Mouse (Mus musculus): ENCODE data around the gene Rbm28.
"Not testable (repeated sequence)": the region's sequence is repeated elsewhere in the genome, so short reads cannot be mapped to it uniquely, and the experiment has no call there.

Rbm28 gene

DNA sequence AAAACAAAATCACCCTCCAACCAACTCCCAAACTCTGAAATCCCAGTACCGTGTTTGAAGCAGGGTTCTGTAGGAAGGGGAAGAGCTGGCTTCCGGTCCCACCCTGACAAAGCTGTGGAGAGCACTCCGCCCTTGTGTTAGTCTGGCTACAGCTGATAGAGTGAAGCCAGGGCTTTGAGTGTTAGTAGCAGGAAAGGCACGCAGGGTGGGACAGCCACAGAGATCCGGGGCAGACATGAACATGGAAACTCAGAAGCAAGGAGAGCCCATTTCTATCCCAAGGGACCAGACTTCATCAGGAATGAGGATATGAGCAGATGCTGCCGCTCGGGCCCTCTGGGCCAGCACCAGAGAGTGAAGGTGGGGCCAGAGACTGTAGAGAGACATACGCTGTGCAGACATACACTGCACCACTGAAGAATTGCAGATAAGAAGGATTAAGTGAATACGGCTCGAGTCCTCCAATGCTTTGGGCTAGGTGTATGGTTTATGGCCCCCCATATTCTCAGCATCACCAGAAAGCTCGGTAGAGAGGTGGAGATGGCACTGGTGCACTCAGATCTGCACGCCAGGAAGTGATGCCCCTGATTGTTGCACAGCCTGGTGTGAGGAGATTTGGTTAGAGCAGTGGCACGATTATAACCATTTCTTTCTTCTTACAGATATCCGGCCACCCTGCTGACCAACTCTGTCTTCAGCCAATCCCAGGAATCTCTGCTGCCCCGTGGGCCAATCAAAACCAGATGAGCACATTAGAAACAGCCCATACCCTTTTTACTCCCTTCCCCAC, 29.4 kb upstream of the Rbm28 start:
- DNase-seq (ENCODE audit: low read depth, low spot score), result no peak

- DNase-seq (ENCODE audit: low read depth, low spot score), result no peak
Observed at GRCm38 (mm10) chr6:29187936-29188335, 23.1 kb upstream of the Rbm28 start.

- DNase-seq (ENCODE audit: low read depth, low spot score), result peak; percentile 74
Observed at GRCm38 (mm10) chr6:29179843-29180242, 15.0 kb upstream of the Rbm28 start.

- DNase-seq (ENCODE audit: low read depth, low spot score), result peak; percentile 50
Observed at GRCm38 (mm10) chr6:29178888-29179658, 14.3 kb upstream of the Rbm28 start, which contains the start of gene Prrt4. Gene Prrt4 (minus strand): TSS chr6:29179584.

DNA sequence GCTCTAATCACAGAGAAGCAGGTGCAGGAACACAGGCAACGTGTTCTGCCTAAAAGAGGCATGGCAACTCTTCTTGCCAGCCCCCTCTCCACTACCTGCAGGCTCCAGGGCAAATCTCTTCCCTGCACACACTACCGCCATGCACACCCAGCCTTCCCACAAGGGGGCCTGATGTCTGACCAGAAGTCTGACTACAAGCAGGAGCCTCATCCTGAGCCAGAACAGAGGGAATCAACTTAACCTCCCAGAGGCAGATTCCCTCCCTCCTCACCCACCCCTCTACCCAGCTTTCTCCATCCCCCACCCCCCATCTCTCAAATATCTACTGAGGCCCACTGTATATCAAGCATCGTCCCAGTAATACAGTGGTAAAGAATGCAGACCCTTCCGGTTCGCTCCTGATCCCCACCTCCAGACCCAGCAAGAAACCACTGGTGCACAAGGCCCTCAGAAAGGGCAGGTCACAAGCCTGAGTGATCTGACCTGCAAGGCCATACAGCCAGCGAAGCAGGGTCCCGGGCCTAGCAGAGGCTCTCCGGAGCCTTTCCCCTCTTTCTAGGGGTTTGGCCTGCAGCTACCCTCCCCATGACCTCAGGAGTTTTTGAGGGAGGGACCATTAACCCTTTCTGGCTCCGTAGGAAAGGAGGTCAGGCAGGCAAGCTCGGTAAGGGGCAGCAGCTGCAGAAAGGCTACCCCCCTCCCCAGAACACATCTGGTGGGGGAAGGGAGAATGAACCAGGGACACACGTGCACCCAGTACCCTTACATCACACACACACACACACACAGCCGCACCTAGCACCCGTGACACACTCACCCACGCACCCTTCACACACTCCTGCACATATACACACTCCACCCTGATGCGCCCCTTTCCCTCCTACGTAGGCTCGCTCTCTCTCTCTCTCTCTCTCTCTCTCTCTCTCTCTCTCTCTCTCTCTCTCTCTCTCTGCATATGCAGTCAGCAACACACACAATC, 13.4 kb upstream of the Rbm28 start:
- no peak for DNase-seq (ENCODE audit: low read depth, low spot score)

GRCm38 (mm10) chr6:29175113-29175512, 10.3 kb upstream of the Rbm28 start:
- DNase-seq (ENCODE audit: low read depth, low spot score), result no peak

- DNase-seq (ENCODE audit: low read depth, low spot score), result no peak
Observed at GRCm38 (mm10) chr6:29174368-29174767, 9.6 kb upstream of the Rbm28 start.

GRCm38 (mm10) chr6:29170952-29171388, 6.2 kb upstream of the Rbm28 start:
- no peak for DNase-seq (ENCODE audit: low read depth, low spot score)

- DNase-seq (ENCODE audit: low read depth, low spot score), result no peak
Observed at GRCm38 (mm10) chr6:29170063-29170921, 5.5 kb upstream of the Rbm28 start.

- DNase-seq (ENCODE audit: low read depth, low spot score), result no peak
Observed at GRCm38 (mm10) chr6:29169675-29170062, 4.9 kb upstream of the Rbm28 start.

DNA sequence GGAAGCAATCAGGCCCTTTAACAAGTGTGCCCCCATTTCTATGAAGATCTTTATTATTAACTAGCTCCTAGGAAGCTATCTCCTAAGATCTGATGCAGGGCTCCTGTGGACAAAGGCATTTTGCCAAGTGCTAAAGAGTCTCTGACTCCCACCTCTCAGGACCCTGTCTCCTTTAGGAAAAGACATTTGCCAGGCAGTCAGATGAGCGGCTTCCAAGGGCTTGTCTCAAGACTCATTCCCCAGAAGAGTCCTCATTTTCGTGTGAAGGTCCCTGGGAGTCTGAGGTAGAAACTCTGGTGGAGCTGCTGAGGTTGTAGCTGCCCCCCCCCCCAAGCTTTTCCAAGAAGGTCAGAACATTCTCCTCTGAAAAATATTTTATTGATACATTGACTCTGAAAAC, 4.1 kb upstream of the Rbm28 start:
- no peak for DNase-seq (ENCODE audit: low read depth, low spot score)

GRCm38 (mm10) chr6:29166196-29166595, 1.4 kb upstream of the Rbm28 start:
- peak; percentile 55 for DNase-seq (ENCODE audit: low read depth, low spot score)

GRCm38 (mm10) chr6:29161291-29161690, 3.5 kb downstream of the Rbm28 start:
- not testable (repeated sequence) for DNase-seq (ENCODE audit: low read depth, low spot score)

DNA sequence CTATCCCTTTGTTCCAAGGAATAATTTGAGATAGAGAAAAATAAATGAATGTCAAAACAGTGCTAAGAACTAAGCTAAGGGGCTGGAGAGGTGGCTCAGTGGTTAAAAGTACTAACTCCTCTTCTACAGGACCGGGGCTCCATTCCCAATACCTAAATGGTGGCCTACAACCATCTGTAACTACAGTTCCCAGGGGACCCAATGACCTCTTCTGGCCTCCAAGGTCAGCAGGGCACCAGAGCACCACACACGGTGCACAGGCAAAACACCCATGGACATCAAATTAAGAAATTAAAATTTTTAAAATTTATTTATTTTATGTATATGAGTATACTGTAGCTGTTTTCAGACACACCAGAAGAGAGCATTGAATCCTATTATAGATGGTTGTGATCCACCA, 4.0 kb downstream of the Rbm28 start:
- DNase-seq (ENCODE audit: low read depth, low spot score), result no peak

- DNase-seq (ENCODE audit: low read depth, low spot score), result no peak
Observed at GRCm38 (mm10) chr6:29156326-29156725, 8.5 kb downstream of the Rbm28 start.

GRCm38 (mm10) chr6:29150001-29150400, 14.8 kb downstream of the Rbm28 start:
- no peak for DNase-seq (ENCODE audit: low read depth, low spot score)

DNA sequence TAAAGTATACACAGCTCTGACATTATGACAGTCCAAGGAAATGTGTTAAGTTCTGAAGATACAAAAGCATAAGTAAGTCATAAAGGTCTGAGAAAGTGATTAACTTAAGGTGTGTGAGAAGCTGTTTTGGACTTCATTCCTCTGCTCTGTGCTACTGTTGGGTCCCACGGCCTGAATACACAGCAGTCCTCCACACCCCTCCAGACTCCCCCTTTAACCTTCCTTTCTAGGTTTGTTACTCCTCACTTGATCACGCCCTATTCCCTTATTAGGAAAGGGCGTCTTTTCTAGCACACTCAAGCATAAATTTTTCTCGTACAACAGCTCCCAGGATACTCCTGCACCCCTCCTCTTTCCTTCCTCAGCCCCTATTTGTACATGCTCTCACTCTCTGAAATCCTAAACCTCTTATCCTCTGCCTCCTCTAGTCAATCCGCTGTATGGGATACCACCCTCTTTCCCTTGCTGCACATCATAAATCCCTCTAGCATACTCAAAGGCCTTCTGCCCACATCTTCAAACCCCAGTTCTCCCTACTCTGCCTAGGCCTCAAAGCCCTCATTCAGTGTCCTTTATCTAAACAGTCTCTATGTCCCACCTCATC, 17.3 kb downstream of the Rbm28 start:
- DNase-seq (ENCODE audit: low read depth, low spot score), result no peak

DNA sequence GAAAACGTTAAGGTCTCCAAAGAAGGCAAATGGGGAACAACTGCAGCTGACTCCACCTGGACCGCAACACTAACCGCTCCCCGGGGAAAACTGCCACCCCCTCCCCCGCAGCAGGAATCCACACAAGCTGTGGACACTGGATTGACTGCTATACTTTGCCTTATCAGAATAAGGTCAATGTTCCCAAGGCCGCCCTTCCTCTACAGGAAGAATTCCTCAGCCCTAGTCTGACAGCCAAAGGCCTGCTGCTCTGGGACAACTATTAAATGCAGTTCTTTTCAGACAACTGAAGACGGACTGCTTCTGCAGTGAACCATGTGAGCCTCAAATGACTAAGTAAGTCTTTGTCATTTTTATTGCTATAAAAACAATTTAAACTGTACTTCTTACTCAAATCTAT, 18.2 kb downstream of the Rbm28 start:
- DNase-seq (ENCODE audit: low read depth, low spot score), result no peak

DNA sequence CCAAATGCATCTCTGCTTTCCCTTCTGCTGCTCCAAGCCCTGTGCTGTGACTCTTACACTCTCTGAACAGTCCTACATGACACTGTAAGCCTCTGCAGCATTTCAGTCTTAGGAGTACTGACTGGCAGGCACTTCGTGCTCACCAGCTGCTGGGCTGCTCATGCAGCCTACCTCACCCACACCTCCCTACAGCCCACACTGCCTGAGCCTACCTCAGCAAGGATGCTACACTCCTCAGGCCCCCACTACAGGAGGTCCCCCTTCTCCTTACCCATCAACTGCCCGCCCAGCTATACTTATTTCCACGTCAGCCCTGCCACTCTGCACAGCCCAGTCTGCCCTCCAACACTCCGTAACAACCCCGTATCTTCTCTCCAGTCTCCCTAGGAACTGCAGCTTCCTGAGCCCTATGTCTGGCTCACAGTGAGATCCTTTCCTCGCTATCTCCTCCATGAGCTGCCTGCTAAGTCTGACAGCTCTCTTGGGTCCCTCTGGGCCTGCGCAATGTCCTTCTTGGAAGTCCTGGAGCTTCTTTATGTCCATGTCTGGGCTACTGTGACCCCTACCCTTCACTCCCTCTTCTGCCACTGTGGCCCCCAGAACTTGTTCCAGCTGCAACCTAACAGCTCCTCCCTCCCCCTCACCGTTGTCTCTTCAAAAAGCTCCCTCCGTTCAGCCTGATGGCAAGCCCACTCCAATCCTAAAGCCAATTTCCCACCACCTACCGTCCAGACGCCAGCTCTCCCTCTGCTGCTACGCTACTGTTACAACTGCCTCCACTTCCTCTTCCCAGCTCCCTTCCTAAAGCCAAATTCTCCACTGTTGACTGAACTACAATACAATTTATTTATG, 19.1 kb downstream of the Rbm28 start:
- no peak for DNase-seq (ENCODE audit: low read depth, low spot score)

All from telencephalon, adult 2 months (tissue).